Mouse (Mus musculus) MEL (cell line): ENCODE results near the gene Washc4. TPM values are rescaled to one million over a fixed set of nuclear protein-coding genes. Genes with fewer than 3 reads are reported as not detected.

Experiments used
- DNase-seq: peaks from one replicate; pipeline ENCODE4 v3.0.0; 2011; ENCODE audit warnings: low read depth, low spot score
- H3K27ac ChIP-seq: 2 replicates; pipeline ENCODE4 v1.5.1; 2012; ENCODE audit warnings: low read depth, mild to moderate bottlenecking, control low read depth, low read length, moderate library complexity; ENCODE audit not compliant: control insufficient read depth
- H3K27me3 ChIP-seq, 2 experiments: fragments of 150-350 bp in 1 of 2; sonication (generic) in 1 of 2; 2 replicates each; pipeline ENCODE4 v1.6.1; 2012; ENCODE audit warnings: low read length in 2 of 2, mild to moderate bottlenecking in 2 of 2, improper control_type of control experiment in 1 of 2, moderate library complexity in 1 of 2; ENCODE audit not compliant: insufficient read depth in 2 of 2, control insufficient read depth in 1 of 2
- H3K36me3 ChIP-seq, 2 experiments: 2 replicates each; pipeline ENCODE4 v1.6.1; 2012 to 2014; ENCODE audit warnings: low read length in 2 of 2, improper control_type of control experiment in 1 of 2, inconsistent platforms in 1 of 2, mild to moderate bottlenecking in 1 of 2; ENCODE audit not compliant: insufficient read depth in 2 of 2, control insufficient read depth in 1 of 2
- H3K4me1 ChIP-seq, 2 experiments: fragments of 150-350 bp in 1 of 2; sonication (generic) in 1 of 2; 2 replicates each; pipeline ENCODE4 v1.6.1; 2012; ENCODE audit warnings: low read length in 2 of 2, improper control_type of control experiment in 1 of 2, mild to moderate bottlenecking in 1 of 2; ENCODE audit not compliant: insufficient read depth in 2 of 2, control insufficient read depth in 1 of 2
- H3K4me3 ChIP-seq, 2 experiments: fragments of 150-350 bp in 1 of 2; sonication (generic) in 1 of 2; 2 replicates each; pipeline ENCODE4 v1.5.1; 2012; ENCODE audit warnings: low read depth in 2 of 2, low read length in 2 of 2, mild to moderate bottlenecking in 2 of 2, moderate library complexity in 2 of 2, control low read depth in 1 of 2, improper control_type of control experiment in 1 of 2; ENCODE audit not compliant: control insufficient read depth in 1 of 2, insufficient read depth in 1 of 2
- H3K79me2 ChIP-seq: 2 replicates; pipeline ENCODE4 v1.6.1; 2012; ENCODE audit warnings: mild to moderate bottlenecking, low read length, moderate library complexity; ENCODE audit not compliant: control insufficient read depth, poor library complexity, insufficient read depth
- H3K9ac ChIP-seq: 2 replicates; pipeline ENCODE4 v1.6.1; 2012; ENCODE audit warnings: low read depth, mild to moderate bottlenecking, control low read depth, low read length, moderate library complexity; ENCODE audit not compliant: control insufficient read depth, poor library complexity, severe bottlenecking
- H3K9me3 ChIP-seq: fragments of 150-350 bp; sonication (generic); replicated peaks from 2 replicates; pipeline ENCODE4 v1.6.1; 2012; ENCODE audit warnings: mild to moderate bottlenecking, low read length, improper control_type of control experiment, moderate library complexity; ENCODE audit not compliant: insufficient read depth
- BHLHE40 ChIP-seq: IDR thresholded peaks from 2 replicates; pipeline ENCODE4 v1.6.1; 2012; ENCODE audit warnings: low read depth, mild to moderate bottlenecking, inconsistent platforms, low read length, improper control_type of control experiment, borderline replicate concordance
- CHD2 ChIP-seq: IDR thresholded peaks from 2 replicates; pipeline ENCODE4 v1.6.1; 2011; ENCODE audit warnings: low read length, improper control_type of control experiment
- CTCF ChIP-seq, 3 experiments: IDR thresholded peaks in 2 of 3; conservative IDR thresholded peaks in 1 of 3; 2 replicates each; pipeline ENCODE4 v1.5.1; 2011 to 2012; ENCODE audit warnings: low read length in 3 of 3, low read depth in 2 of 3, mild to moderate bottlenecking in 2 of 3, improper control_type of control experiment in 1 of 3, inconsistent platforms in 1 of 3, mixed read lengths in 1 of 3, moderate library complexity in 1 of 3; ENCODE audit not compliant: control insufficient read depth in 1 of 3, insufficient read depth in 1 of 3, poor library complexity in 1 of 3, severe bottlenecking in 1 of 3
- E2F4 ChIP-seq: IDR thresholded peaks from 2 replicates; pipeline ENCODE4 v1.6.1; 2011; ENCODE audit warnings: low read depth, low read length, improper control_type of control experiment, borderline replicate concordance
- ELF1 ChIP-seq: IDR thresholded peaks from 2 replicates; pipeline ENCODE4 v1.6.1; 2014; ENCODE audit warnings: low read depth, mild to moderate bottlenecking, inconsistent platforms, low read length, improper control_type of control experiment, moderate library complexity
- EP300 ChIP-seq, 2 experiments: IDR thresholded peaks; 2 replicates each; pipeline ENCODE4 v1.6.1; 2011; ENCODE audit warnings: improper control_type of control experiment in 2 of 2, low read length in 2 of 2, low read depth in 1 of 2, mild to moderate bottlenecking in 1 of 2
- ETS1 ChIP-seq: IDR thresholded peaks from 2 replicates; pipeline ENCODE4 v1.6.1; 2012; ENCODE audit warnings: low read depth, mild to moderate bottlenecking, inconsistent platforms, low read length, improper control_type of control experiment, moderate library complexity
- HCFC1 ChIP-seq: IDR thresholded peaks from 2 replicates; pipeline ENCODE4 v1.6.1; 2012; ENCODE audit warnings: low read depth, mild to moderate bottlenecking, inconsistent platforms, low read length, improper control_type of control experiment, moderate library complexity
- MAZ ChIP-seq: IDR thresholded peaks from 2 replicates; pipeline ENCODE4 v1.6.1; 2012; ENCODE audit warnings: low read depth, mild to moderate bottlenecking, inconsistent platforms, low read length, improper control_type of control experiment
- MYB ChIP-seq: IDR thresholded peaks from 2 replicates; pipeline ENCODE4 v1.6.1; 2011; ENCODE audit warnings: mild to moderate bottlenecking, low read depth, low read length, improper control_type of control experiment
- MYC ChIP-seq: IDR thresholded peaks from 2 replicates; pipeline ENCODE4 v1.6.1; 2011; ENCODE audit warnings: low read depth, mild to moderate bottlenecking, low read length, improper control_type of control experiment, moderate library complexity
- NRF1 ChIP-seq: IDR thresholded peaks from 2 replicates; pipeline ENCODE4 v1.6.1; 2014; ENCODE audit warnings: low read depth, mild to moderate bottlenecking, inconsistent platforms, low read length, improper control_type of control experiment, moderate library complexity; ENCODE audit not compliant: poor library complexity, insufficient read depth, severe bottlenecking
- POLR2AphosphoS2 ChIP-seq: IDR thresholded peaks from 2 replicates; pipeline ENCODE4 v1.6.1; 2011; ENCODE audit warnings: low read length, improper control_type of control experiment
- POLR2AphosphoS5 ChIP-seq: IDR thresholded peaks from 2 replicates; pipeline ENCODE4 v1.6.1; 2012; ENCODE audit warnings: low read depth, borderline replicate concordance, mild to moderate bottlenecking, inconsistent platforms, low read length, moderate library complexity, mixed read lengths
- RCOR1 ChIP-seq: IDR thresholded peaks from 2 replicates; pipeline ENCODE4 v1.6.1; 2012; ENCODE audit warnings: low read depth, mild to moderate bottlenecking, inconsistent platforms, low read length, improper control_type of control experiment
- SMC3 ChIP-seq: IDR thresholded peaks from 2 replicates; pipeline ENCODE4 v1.6.1; 2011; ENCODE audit warnings: low read depth, low read length, improper control_type of control experiment
- UBTF ChIP-seq: IDR thresholded peaks from 2 replicates; pipeline ENCODE4 v1.6.1; 2012; ENCODE audit warnings: low read depth, mild to moderate bottlenecking, inconsistent platforms, low read length, improper control_type of control experiment, moderate library complexity, borderline replicate concordance; ENCODE audit not compliant: insufficient read depth
- USF1 ChIP-seq: IDR thresholded peaks from 2 replicates; pipeline ENCODE4 v1.6.1; 2014; ENCODE audit warnings: low read depth, mild to moderate bottlenecking, inconsistent platforms, low read length, improper control_type of control experiment, moderate library complexity
- USF2 ChIP-seq, 2 experiments: IDR thresholded peaks; 2 replicates each; pipeline ENCODE4 v1.6.1; 2011 to 2012; ENCODE audit warnings: improper control_type of control experiment in 2 of 2, low read length in 2 of 2, borderline replicate concordance in 1 of 2, inconsistent platforms in 1 of 2, low read depth in 1 of 2, mild to moderate bottlenecking in 1 of 2; ENCODE audit not compliant: insufficient read depth in 1 of 2
- ZC3H11A ChIP-seq: IDR thresholded peaks from 2 replicates; pipeline ENCODE4 v1.6.1; 2012; ENCODE audit warnings: low read depth, mild to moderate bottlenecking, inconsistent platforms, low read length, improper control_type of control experiment
- ZKSCAN1 ChIP-seq: IDR thresholded peaks from 2 replicates; pipeline ENCODE4 v1.6.1; 2012; ENCODE audit warnings: low read depth, mild to moderate bottlenecking, inconsistent platforms, low read length, improper control_type of control experiment, moderate library complexity
- polyA plus RNA-seq, 2 experiments: library from polyadenylated mRNA; stranded (reverse) in 1 of 2; unstranded in 1 of 2; fragments of >175 nt in 1 of 2; fragments of >200 nt in 1 of 2; gene quantifications; 2 replicates each; pipeline versions ENCODE4 v1.2.1 to v1.2.4; 2012; ENCODE audit warnings: low replicate concordance in 2 of 2, low read depth in 1 of 2; ENCODE audit not compliant: insufficient read length in 2 of 2, insufficient read depth in 1 of 2, missing spikeins in 1 of 2
- total RNA-seq: library from RNA; depleted of rRNA; stranded (reverse); fragments of 300-350 nt; gene quantifications from 2 replicates; pipeline ENCODE4 v1.2.3, GENCODE M21; 2012

Washc4 gene
- total and polyA plus RNA-seq, 3 experiments: 13.6 to 16.2 TPM; not detected in 1

GRCm38 (mm10) chr10:83608596-83608995, 65.0 kb downstream of the Washc4 start:
- Histone ChIP-seq H3K27ac (no peak overlapping the region), H3K36me3 (no peaks in the 10 kb centered on the region), H3K9me3 (no peaks in the 10 kb centered on the region), H3K27me3 (no peaks in the 10 kb centered on the region), H3K79me2 (no peaks in the 10 kb centered on the region), H3K4me1 (no peaks in the 10 kb centered on the region), H3K4me3 (no peak overlapping the region), H3K9ac (no peak overlapping the region)
- DNase-seq: no peak
- TF ChIP-seq USF1 (no peak), NRF1 (no peak), USF2 (IDR thresholded peaks at IDR 0.05; ENCODE audit: borderline replicate concordance in 1 of 2, insufficient read depth in 1 of 2, low read depth in 1 of 2, low read length in 2 of 2) (no peak), ZC3H11A (no peak)

GRCm38 (mm10) chr10:83610518-83610917, 67.0 kb downstream of the Washc4 start:
- Histone ChIP-seq H3K36me3 (no peaks in the 10 kb centered on the region), H3K27me3 (no peaks in the 10 kb centered on the region), H3K4me3 (no peak overlapping the region), H3K27ac (no peak overlapping the region), H3K79me2 (no peaks in the 10 kb centered on the region), H3K9ac (no peak overlapping the region), H3K4me1 (no peaks in the 10 kb centered on the region), H3K9me3 (no peaks in the 10 kb centered on the region)
- DNase-seq: no peak
- TF ChIP-seq E2F4: no peak
- no peak for TF ChIP-seq POLR2AphosphoS2
- no peak for TF ChIP-seq SMC3
- TF ChIP-seq MAZ: no peak
- no peak for TF ChIP-seq CTCF (IDR thresholded peaks at IDR 0.05 in 2 of 3, conservative IDR thresholded peaks at IDR 0.05 in 1 of 3; ENCODE audit: control insufficient read depth in 1 of 3, insufficient read depth in 1 of 3, low read depth in 2 of 3, low read length in 3 of 3, poor library complexity in 1 of 3, severe bottlenecking in 1 of 3)
- TF ChIP-seq ZKSCAN1: no peak
- TF ChIP-seq EP300 (IDR thresholded peaks at IDR 0.05; ENCODE audit: low read depth in 1 of 2, low read length in 2 of 2): no peak
- TF ChIP-seq HCFC1: no peak
- TF ChIP-seq RCOR1: no peak
- no peak for TF ChIP-seq MYB
- no peak for TF ChIP-seq ETS1
- TF ChIP-seq BHLHE40: no peak
- no peak for TF ChIP-seq MYC
- TF ChIP-seq CHD2: no peak
- TF ChIP-seq POLR2AphosphoS5: no peak
- TF ChIP-seq ELF1: no peak
- no peak for TF ChIP-seq UBTF
